ENCODE assay signal across 20 mouse cellular contexts in the genomic region with DNA sequence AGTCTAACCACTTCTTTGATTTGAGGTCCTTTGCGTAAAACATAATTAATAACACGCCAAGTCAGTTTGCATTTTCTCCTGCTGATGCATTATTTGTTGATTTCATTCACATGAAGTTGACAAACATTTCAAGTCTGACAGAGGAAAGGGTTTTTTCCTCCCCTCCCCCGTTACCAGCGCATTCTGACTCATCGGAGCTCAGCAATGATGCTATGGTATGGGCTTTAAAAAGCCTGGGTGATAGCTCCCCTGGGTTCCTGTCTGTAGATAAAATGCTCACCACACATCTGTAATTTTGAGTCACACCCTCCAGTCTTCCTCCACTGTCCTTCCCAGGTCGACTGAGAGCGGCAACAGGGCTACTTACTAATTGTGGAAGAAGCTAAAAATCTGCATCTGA. TPM values are rescaled to one million over a fixed set of nuclear protein-coding genes. Genes with fewer than 3 reads are reported as not detected.
A peak's percentile ranks its signal among the peaks of the same experiment; 100 is the strongest.
DNase-seq lines count a peak whose midpoint lies in the region; ATAC-seq lines count a peak whose summit lies in the region.
"Had no signal": no experiment of that assay in that cellular context is flagged by ENCODE, and none has a peak within 500 bp of the region (broad histone marks: within the 10 kb centered on the region; RNA-seq: fewer than 3 reads in every experiment).

No protein-coding gene starts in this region.

- peak; percentile 7 for DNase-seq in CD4-positive helper T cell, adult 2 months (ENCODE audit: low read depth, low spot score)
- peak; percentile 46 for DNase-seq in NIH3T3 (ENCODE audit: low read depth)
- DNase-seq in thymus, postnatal 36 days, result no peak
- no peak for DNase-seq in embryo, embryonic 9.5 days (ENCODE audit: extremely low spot score)
- DNase-seq in thymus, adult 18-20 months, result no peak
- DNase-seq: adrenal gland, adult 2 months; adrenal gland, postnatal 14 days; cerebellum, adult 11-12 months; cerebellum, adult 8-10 months; cerebellum, postnatal 10 days; cerebellum, postnatal 36 days; embryo, embryonic 11 days; forebrain, postnatal 0 days; gastrocnemius, adult 2 months; gastrocnemius, postnatal 14 days; heart, adult 11 months had no signal

- peak; percentile 30 for ATAC-seq in inflammation-experienced regulatory T-cells, adult 6 months
- ATAC-seq: forebrain, embryonic 14.5 days; forebrain, postnatal 0 days; intestine, embryonic 16.5 days had no signal

RNA-seq across cellular contexts. Expression of a gene that starts 47.5 kb away (rescaled TPM):
- 1 to 10 TPM; 1.6 to 2.1 (median 1.9) TPM for polyA plus RNA-seq in inflammation-experienced regulatory T-cells, adult 6 months (2017; shearing (Covaris generic))
- polyA plus RNA-seq: G1E had no signal

Comparison
In these comparisons a context has a peak if more than half of its experiments do, and no peak if none do; other contexts are left out.
1. DNase-seq: peak in CD4-positive helper T cell, adult 2 months (single experiment) and NIH3T3 (single experiment); none in thymus, postnatal 36 days (0 of 2), embryo, embryonic 9.5 days (single experiment) and thymus, adult 18-20 months (0 of 2).